Mouse (Mus musculus): ENCODE measurements around the gene Rrp36. TPM values are rescaled to one million over a fixed set of nuclear protein-coding genes. Genes with fewer than 3 reads are reported as not detected.

Rrp36 gene
- 10 to 100 TPM in 1 of 4 experiments, 1 to 10 TPM in 3; 8.7 to 10.7 (median 9.2) TPM for total RNA-seq (2022)

DNA sequence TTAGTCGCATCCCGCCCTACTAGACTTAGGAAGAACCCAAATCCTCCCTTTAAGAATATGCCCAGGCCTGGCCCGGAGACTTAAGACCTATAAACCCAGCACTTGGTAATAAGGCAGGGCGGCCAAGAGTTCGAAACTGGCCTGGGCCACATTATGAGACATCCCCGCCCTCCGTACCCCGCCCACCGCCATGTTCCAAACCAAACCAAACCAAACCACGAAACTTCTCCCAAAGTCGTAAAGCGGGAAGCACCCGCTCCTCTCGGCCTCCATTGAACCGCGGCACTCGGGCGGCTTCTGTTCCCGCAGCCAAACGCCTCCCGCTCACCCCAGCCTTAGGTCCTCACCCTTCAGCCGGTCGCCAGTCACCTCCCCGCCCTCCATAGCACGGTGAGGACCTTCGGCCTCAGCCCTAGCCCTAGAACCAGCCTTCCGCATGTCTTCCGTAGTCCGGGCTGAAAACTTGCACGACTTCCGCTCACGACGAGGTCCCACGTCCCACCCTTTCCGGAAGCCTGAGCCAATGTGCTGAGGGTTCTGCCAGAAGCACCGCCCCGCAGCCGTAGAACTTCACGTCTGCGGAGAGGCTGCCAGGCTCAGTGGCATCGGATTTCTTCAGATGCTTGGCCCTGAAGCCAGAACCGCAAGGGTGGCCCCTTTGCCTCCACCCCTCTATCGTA lies at the start of gene Rrp36:
TSS of gene Rrp36 (minus strand) at position 503 of the 680 bp plus-strand sequence.
- DNase-seq (ENCODE audit: low spot score in 2 of 2) = peak; percentile 83 to 90

DNA sequence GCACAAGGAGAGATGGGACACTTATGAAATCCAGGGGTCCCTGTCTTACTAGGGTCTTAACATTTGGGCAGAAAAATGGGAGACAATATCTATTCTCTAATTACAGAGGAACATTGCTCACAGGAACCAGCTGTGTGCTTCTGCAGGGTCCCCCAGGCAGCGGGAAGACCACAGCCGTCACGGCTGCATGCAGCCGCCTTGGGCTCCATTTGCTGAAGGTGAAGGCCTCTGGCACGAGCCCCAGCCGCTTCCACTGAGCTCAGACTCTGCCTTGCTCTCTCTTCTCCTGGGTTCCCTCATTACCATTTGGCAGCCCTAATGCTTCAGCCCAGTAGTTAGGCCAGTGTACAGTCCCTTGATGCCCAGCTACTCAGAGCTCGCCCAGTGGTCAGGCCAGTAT lies 46.9 kb upstream of the Rrp36 start:
- no peak for DNase-seq (ENCODE audit: low spot score in 2 of 2)

DNA sequence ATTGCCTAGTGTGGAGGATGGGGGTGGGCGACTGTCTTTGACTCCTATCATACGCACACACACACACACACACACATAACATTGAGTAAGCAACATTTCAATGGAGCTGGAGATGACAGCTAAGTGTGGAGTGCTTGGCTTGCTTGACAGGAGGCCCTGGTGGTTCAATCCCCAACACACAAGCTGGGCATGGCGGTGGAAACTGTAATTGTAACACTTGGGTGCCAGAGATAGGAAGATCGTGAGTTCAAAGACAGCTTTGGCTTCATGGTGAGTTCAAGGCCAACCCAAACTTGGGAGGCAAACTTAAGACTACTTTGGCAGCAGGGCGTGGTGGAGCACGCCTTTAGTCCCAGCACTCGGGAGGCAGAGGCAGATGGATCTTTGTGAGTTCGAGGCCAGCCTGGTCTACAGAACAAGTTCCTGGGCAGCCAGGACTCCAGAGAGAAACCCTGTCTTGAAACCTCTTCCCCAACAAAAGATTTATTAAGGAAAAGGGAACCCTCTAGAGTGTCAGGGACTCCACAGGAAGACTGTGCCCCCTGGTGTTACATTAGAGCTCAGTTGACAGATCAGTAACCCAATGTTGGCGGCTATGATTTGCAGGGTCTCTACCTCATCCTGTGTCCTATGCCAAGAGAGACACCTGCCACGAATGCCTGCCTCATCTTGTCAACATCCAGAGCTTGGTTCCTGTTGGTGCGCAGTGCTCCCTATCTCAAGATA lies 40.8 kb upstream of the Rrp36 start:
- no peak for DNase-seq (ENCODE audit: low spot score in 2 of 2)

DNA sequence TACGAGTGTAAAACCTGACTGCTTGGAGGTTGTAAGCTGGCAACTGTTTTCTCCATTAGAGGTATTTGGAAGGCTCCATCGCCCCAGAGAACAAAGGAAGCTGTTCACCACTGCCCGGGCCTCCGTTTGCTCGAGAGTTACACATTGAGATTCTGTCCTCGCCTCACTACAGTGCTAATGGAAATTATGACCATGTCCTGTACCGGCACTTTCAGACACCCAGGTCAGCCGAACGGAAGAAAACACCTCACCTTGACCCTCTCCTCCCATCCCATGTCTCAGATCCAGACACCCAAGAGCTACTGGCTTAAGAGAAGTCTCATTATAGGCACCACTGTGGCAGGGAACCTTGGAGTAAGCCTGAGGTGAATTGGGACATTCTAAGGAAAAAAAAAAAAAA lies 39.7 kb upstream of the Rrp36 start:
- no peak for DNase-seq (ENCODE audit: low spot score in 2 of 2)

DNA sequence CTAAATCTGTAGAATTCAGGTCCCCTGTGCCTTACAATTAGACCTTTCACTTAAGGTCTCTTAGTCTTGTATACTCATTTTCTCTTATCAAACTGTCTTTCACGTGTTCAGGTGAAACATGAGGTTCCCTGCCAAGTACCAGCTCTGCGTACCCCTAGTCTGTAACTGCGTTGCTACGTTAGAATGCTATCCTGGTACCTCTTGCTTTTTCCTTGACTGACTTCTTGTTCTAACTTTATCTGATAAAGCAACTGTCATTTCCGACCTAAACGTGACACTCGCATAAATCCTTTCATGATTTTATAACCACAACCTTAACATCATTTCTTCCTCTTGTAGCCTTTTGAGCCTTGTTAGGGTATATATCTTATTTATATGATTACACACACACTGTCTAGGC lies 38.3 kb upstream of the Rrp36 start:
- no peak for DNase-seq (ENCODE audit: low spot score in 2 of 2)

DNA sequence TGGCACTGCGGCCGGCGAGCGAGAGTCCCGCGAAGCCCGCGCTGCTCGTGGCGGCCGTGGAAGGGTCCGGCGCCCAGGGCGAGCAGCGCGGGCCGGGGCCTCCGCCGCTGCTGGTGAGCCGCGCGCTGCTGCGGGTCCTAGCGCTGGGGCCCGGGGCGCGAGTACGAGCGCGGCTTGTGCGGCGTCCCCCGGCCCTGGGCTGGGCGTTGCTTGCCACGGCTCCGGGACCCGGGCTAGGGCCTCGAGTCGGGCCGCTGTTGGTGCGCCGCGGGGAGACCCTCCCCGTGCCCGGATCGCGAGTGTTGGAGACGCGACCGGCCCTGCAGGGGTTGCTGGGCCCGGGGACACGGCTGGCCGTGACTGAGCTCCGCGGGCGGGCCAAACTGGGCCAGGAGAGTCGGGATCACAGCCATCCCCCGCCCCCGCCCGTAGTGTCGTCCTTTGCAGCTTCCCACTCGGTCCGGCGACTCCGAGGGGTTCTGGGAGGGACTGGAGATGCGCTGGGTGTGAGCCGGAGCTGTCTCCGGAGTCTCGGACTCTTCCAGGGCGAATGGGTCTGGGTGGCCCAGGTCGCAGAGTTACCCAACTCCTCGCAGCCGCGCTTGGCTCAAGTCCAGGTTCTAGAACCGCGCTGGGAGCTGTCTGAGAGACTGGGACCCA lies 37.6 kb upstream of the Rrp36 start:
- DNase-seq (ENCODE audit: low spot score in 2 of 2) = peak; percentile 22 to 31

DNA sequence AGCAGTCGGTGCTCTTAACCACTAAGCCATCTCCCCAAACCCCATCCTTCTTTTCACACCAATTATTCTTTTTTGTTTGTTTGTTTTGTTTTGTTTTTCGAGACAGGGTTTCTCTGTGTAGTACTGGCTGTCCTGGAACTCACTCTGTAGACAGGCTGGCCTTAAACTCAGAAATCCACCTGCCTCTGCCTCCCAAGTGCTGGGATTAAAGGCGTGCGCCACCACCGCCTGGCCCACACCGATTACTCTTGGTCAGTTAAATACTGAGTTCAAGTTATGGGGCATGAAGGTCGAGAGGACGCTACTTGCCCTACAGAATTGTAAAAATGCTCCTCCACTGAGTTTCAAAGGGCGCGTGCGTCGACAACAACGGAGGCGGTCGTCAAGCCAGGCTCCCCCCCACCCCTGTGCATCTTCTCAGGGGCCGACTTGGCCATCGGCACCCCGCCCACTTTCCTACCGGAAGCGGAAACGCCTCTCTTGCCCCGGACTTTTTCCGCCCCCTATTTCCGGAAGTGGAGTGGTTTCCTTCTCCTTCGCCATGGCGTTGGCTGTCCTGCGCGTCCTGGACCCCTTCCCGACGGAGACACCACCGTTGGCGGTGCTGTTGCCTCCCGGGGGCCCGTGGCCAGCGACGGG lies 36.9 kb upstream of the Rrp36 start, which contains the start of gene Pex6:
TSS of gene Pex6 (plus strand) at position 505 of the 639 bp plus-strand sequence.
- DNase-seq (ENCODE audit: low spot score in 2 of 2) = peak; percentile 88 to 89

DNA sequence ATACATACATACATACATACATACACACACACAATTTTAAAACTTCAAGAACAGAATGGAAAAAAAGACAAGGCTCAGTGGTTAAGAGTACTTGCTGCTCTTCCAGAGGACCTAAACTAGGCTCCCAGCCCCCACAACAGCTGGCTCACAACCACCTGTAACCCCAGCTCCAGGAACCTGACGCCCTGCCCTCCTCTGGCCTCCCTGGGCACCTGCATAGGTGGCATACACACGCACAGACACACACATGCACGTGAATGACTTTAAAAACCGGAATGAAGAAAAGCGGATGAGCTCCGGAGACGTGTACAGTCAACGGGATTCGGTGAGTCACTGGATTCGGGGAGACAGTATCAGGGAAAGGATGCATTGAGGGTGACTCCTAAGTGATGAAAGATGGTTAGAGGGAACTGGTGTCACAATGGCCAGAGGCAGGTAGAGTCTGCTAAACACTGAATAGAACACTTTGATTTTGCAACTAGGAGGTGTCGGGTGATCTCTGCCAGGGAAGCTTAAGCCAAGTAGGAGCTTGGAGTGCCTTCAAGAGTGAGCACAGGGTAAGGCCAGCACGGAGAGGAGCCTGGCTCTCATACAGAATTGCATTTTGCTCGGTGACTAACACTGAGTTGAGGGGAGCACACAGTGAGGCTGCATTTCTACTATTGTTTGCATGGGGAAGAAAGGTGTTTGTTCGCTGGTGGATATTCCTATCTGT lies 32.4 kb upstream of the Rrp36 start:
- no peak for DNase-seq (ENCODE audit: low spot score in 2 of 2)

DNA sequence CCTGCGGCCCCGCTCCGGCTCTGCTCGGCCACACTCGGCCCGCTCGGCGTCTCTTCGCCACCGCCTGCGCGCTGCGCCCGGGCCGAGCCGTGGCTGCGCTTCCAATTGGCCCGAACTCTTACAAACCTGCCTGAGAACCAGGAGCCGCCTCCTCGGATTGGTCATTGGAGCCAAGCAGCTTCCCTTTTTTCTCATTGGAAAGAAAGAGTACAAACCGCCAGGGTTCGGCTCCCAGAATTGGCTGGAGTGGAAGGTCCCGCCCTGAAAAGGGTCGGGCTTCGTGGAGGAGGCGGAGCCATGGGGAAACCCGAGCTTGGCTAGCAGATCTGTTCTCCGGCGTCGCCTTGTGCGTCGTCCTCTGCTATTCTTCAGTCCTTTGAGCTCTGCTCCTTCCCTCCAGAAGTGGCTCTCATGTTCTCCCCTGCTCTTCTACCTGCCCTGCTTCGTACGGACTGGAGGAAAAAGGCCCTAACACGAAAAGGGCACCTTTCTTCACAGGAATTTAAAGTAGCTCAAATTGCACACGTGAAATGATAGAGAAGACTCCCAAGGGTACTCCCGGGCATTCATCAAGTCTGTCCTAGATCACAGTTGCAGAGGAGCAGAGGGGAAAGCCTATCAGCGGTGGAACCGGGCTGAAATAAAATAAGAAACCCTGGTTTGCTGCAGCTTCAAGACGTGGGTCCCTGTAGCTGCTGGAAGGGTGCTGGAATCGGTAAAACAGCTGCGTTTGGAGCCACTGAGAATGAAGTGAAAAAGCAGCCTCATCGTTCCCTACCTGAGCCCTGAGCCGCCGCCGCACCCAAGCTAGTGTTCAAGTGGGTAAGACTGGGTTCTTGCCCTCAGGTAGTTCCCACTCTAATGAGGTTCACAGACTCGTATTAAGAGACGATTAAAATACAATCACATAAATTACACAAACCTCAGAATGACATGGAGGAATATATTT lies 31.0 kb upstream of the Rrp36 start, which contains the start of gene Ppp2r5d:
TSS of gene Ppp2r5d (minus strand) at position 225 of the 949 bp plus-strand sequence.
- DNase-seq (ENCODE audit: low spot score in 2 of 2) = peak; percentile 93 to 95

DNA sequence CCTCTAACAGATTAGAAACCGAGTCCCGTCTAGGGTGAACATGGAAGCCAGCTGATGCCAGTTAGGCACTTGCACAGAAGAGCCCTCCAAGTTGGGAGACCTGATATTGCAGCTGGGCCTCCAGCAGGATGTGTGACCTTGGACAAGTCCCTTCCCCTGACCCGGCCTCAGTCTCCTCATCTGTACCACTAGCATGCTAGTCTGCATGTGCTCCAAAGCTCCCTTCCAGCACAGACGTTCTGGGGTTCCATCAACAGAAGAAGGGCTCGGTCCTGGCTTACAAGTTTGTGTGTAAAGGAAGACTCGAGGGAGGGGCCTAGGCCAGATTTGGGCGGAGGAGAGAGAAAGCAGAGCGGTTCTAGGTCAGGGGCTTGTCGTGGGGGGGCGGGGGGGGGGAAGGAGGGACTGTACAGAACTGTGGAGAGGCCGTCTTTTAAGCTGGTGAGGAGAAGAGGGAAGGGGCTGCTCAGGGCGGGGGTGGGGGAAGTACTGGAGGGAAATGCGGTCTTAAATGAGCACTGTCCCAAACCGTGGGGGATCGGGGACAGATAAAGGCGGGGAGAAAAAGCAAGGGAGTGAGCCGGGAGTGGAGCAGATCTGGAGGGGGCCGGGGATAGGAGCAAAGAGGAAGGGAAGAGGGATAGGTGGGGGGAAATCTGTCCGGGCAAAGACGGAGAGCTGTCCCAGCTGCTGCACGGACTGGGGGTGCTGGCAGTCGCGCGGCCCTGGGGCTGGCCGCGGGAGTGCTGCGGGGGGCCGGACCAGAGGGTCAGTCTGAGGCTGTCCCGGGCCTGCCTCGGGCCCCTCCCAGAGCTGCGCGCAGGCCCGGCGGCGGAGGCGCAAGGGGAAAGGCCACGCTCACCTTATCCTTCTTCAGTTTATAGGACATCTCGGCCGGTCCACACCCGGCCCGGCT lies 30.1 kb upstream of the Rrp36 start:
- no peak for DNase-seq (ENCODE audit: low spot score in 2 of 2)

DNA sequence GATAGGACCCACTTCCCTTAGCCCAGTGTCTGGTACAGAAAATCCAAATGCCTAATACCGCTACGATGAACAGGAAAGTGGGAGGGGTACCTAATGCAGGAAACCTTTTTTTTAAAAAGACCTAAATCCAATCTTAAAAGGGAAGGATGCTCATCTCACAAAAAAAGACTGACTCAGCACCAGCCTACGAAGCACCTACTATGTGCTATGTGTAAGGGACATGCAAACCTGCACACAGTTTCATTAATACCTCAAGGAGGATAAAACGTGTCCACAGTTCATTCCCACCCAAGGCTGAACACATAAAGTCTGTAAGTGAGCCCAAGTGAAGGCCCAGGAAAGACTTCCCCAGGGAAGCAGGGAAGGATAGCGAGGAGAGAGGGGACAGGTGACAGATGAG lies 28.4 kb upstream of the Rrp36 start:
- DNase-seq (ENCODE audit: low spot score in 2 of 2) = no peak

DNA sequence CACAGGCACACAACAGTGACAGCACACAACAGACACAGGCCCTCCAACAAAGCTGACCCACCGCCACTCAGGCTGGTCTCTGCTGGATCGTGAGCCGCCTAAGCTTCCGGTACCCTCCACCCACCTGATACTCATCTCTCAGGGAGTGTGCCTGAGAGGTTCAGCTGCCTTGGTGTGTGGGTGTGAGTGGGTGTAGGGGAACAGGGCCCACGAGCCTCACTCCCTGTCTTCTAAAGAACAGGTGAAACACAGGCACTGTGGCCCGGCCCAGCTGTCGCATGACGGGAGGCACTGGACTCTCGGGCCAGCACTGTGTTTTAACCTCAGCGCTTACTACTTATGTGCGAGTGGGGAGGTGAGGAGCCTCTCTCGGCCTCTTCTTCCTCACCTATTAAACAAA lies 27.9 kb upstream of the Rrp36 start:
- DNase-seq (ENCODE audit: low spot score in 2 of 2) = no peak

DNA sequence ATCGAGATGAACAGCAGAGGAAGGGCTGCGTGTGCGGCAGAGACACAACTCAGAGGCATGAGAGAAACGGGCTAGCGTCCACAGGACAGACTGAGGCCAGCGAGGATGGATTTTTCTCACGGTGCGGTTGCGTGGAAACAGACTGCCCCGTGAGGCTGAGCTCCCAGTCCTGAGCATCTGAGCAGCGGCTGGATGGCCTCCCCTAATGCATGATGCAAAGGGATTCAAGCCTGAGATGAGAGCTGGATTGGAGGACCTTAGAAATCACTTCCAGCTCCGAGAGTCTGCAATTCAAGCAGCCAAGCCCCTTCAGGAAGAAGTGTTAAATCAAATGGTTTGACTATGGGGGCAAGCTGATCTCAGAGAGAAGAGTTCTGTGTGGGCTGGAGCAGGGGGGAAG lies 27.3 kb upstream of the Rrp36 start:
- DNase-seq (ENCODE audit: low spot score in 2 of 2) = no peak

DNA sequence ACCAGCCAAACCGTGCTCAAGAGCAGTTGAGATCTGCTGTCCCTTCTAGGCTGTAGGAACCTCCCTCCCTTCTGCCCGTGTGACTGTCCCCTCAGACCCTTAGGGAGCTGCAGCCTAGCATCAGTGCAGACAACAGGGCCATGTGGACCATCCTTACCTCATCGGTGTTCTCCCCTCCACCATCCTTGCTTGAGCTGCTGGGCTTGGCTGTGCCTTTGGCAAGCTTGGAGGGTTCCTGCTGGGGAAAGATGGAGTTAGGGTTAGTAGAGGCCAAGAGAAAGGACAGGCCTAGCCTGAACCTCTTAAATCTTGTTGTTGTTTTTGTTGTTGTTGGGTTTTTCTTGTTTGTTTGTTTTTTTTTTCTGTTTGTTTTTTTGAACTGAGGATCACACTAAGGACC lies 25.8 kb upstream of the Rrp36 start:
- DNase-seq (ENCODE audit: low spot score in 2 of 2) = no peak

DNA sequence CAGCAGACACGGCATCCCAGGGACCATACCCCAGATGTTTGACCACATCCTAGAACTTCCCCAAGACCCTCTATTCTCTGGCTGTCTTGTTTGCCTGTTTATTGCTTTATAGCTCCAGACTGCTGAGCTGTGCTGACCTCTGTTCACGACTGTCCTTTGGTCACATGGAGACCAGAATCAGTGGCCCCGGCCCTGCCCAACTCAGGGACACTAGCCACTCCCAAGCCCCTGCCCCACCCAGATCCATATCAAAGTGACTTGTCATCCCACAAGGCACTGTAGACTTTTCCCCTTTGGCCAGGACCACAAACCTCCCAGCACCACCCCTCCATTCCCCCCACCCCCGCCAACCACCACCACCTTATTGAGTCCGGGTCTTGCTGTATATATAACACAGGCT lies 25.1 kb upstream of the Rrp36 start:
- no peak for DNase-seq (ENCODE audit: low spot score in 2 of 2)

DNA sequence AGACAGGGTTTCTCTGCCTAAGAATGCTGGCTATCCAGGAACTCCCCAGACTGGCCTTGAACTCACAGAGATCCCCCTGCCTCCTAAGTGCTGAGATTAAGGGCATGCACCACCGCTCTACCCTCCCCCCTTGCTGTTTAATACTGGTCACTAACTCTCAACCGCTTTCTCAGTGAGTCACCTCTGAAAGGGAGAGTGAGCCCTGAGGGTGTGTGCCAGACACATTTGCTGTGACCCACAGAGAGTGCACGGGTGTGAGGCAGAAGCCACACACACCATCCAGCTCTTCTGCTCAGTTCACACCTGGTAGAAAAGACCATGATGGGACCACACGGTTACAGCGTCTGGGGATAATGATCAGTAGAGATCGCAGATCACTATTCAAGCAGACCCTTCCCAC lies 24.4 kb upstream of the Rrp36 start:
- no peak for DNase-seq (ENCODE audit: low spot score in 2 of 2)

DNA sequence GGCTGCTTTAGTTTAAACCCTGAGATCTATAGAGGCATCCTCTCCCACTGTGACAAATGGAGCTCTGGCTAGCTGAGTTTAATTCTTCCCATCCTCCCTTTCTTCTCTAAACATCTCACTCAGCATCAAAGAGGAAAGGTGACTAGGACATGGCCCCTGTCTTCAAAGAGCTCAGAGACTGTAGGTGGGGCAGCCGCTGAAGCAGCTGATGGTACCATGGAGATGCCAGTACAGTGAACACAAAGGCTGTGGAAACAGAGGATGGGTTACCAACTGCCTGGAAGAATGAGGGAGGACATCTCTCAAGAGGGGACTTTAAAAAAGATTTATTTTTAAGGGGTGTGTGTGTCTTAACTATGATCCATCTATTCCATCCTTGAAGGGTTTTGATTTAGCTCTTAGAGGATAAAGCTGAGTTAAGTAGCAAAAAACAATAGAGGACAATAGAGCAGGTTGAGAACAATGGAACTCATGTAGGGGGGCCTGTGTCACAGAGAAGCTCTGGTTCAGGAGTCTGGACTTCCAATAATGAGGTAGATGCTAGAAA lies 20.4 kb upstream of the Rrp36 start:
- DNase-seq (ENCODE audit: low spot score in 2 of 2) = no peak

DNA sequence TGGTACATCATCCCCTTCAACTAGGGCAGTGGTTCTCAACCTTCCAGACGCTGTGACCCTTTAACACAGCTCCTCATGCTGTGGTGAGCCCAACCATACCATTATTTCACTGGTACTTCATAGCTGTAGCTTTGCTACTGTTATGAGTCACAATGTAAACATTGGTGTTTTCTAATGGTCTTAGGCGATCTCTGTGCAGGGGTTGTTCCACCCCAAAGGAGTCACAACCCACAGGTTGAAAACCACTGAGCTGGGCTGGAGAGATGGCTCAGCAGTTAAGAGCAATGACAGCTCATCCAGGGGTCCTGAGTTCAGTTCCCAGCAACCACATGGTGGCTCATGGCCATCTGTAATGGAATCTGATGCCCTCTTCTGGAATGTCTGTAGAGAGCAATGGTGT lies 17.2 kb upstream of the Rrp36 start:
- DNase-seq (ENCODE audit: low spot score in 2 of 2) = no peak

DNA sequence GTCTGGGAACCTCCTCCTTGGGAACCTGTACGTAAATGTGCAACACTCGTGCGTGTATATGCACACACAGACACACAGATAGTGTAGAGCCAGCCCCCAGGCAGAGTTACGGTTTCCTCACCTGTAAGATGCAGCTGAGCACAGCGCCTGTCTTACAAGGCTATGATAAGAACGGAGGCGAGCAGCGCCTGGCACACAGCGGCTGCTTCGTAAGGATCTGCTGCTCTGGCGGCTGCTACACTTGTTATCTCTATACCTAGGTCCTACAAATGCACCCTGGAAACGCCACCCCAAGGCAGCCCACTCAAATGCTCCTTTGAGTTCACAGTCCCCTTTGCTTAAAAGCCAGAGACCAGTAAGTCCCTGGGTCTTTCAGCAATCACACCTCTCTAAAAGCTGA lies 16.5 kb upstream of the Rrp36 start:
- DNase-seq (ENCODE audit: low spot score in 2 of 2) = no peak
